Mouse (Mus musculus) spleen, adult 2 months (tissue): ENCODE measurements around the gene Gm49394. TPM values are rescaled to one million over a fixed set of nuclear protein-coding genes. Genes with fewer than 3 reads are reported as not detected.
A peak's percentile ranks its signal among the peaks of the same experiment; 100 is the strongest.

Source experiments
- DNase-seq, 2 experiments: peaks; one replicate each; pipeline versions ENCODE4 v3.0.0 to v3.0.0-alpha.2; 2012 to 2021; ENCODE audit warnings: low spot score in 2 of 2, low read depth in 1 of 2
- H3K27ac ChIP-seq: fragments of 200-500 bp; 2 replicates; pipeline ENCODE4 v1.5.1; 2012; ENCODE audit warnings: low read length, inconsistent platforms; ENCODE audit not compliant: insufficient read depth
- H3K27me3 ChIP-seq: fragments of 200-500 bp; 2 replicates; pipeline ENCODE4 v1.6.1; 2012; ENCODE audit warnings: mild to moderate bottlenecking, moderate library complexity, low read length, inconsistent platforms; ENCODE audit not compliant: control insufficient read depth, insufficient read depth
- H3K36me3 ChIP-seq: fragments of 200-500 bp; 2 replicates; pipeline ENCODE4 v1.6.1; 2012; ENCODE audit warnings: mild to moderate bottlenecking, low read length, inconsistent platforms; ENCODE audit not compliant: control insufficient read depth, insufficient read depth
- H3K4me1 ChIP-seq: fragments of 200-500 bp; 2 replicates; pipeline ENCODE4 v1.6.1; 2011; ENCODE audit warnings: inconsistent platforms; ENCODE audit not compliant: control insufficient read depth, insufficient read depth, insufficient read length
- H3K4me3 ChIP-seq: fragments of 200-500 bp; 2 replicates; pipeline ENCODE4 v1.5.1; 2011; ENCODE audit warnings: mild to moderate bottlenecking, inconsistent platforms; ENCODE audit not compliant: insufficient read depth, insufficient read length; ENCODE audit errors: extremely low read depth
- CTCF ChIP-seq: fragments of 200-500 bp; IDR thresholded peaks from 2 replicates; pipeline ENCODE4 v1.5.1; 2011; ENCODE audit warnings: mild to moderate bottlenecking, inconsistent platforms; ENCODE audit not compliant: insufficient read depth, insufficient read length, insufficient replicate concordance; ENCODE audit errors: extremely low read depth
- POLR2A ChIP-seq: fragments of 200-500 bp; IDR thresholded peaks from 2 replicates; pipeline ENCODE4 v1.6.1; 2011; ENCODE audit warnings: low read depth, low read length, inconsistent platforms
- WGBS: fragments of 180-500 bp; shearing (Covaris S2); methylation state at CpG from one replicate; pipeline ENCODE4 v1.1.7; 2018; 5-methylcytosine and 5-hydroxymethylcytosine counted together
- polyA plus RNA-seq: library from polyadenylated mRNA; depleted of rRNA; stranded (reverse); fragments of >200 nt; gene quantifications from 2 replicates; pipeline ENCODE4 v1.2.3, GENCODE M21; 2012

Gene Gm49394
- polyA plus RNA-seq, 1 experiment, result not detected

DNA sequence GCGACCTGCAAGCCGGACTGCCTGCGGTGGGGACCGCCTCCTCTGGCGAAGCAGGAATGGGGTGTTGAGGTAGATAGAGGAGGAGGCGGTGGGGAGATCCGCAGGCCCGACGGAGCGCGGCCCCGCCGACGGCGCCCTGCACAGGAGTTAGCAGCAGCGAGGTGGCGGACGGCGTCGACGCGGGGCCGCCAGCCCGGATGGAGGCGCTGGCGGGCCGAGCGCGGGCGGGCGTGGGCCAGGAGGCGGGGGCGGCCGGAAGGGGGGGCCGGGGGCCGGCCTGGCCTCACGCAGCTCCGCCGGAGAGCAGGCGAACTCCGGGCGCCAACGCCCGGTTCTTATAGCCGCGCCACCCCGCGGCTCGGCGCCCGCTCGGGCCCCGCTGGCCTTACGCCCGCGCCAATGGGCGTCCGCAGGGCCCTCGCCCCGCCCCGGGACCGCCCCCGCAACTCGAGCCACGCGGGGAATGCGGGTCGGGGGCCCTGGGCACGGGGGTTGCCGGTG is 10.5 kb downstream of the Gm49394 start:
- no peak overlapping the region for H3K27ac ChIP-seq
- peaks cover 4% of the 10 kb centered on the region; the same call in 1 of the 2 replicates for H3K4me1 ChIP-seq
- TF ChIP-seq POLR2A (no peak), CTCF (no peak)
- DNase-seq, result no peak
- no peaks in the 10 kb centered on the region for H3K36me3 ChIP-seq
- 1% methylated on average over 65 of the region's 70 CpGs for WGBS
- peak overlapping the region; percentile 30; the same call in 1 of the 2 replicates for H3K4me3 ChIP-seq
- peaks cover 29% of the 10 kb centered on the region for H3K27me3 ChIP-seq

DNA sequence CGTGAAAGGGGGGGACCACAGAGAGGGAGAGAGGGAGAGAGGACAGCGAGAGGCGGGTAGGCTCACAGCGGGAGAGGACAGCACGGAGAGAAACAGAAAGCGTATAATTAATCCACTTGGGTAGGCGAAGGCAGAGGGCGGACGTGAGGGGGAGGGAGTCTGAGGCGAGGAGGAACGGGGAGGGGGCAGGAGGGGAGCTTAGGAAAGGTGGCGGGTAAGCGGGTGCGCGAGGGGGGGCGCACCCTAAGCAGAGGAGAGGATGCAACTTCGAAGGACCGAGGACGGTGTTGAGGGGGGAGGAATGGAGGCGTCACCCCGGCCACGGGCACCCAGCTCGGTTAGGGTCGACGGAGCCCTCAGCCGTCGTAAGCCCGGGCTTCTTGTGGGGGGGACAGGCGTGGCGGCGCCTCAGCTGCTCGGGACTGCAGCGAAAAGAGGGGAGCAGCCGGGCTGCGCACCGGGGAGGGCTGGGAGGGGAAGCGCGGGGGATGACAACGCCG is 11.0 kb downstream of the Gm49394 start:
- no peak overlapping the region for H3K27ac ChIP-seq
- WGBS, result 1% methylated on average over 38 of the region's 40 CpGs

DNA sequence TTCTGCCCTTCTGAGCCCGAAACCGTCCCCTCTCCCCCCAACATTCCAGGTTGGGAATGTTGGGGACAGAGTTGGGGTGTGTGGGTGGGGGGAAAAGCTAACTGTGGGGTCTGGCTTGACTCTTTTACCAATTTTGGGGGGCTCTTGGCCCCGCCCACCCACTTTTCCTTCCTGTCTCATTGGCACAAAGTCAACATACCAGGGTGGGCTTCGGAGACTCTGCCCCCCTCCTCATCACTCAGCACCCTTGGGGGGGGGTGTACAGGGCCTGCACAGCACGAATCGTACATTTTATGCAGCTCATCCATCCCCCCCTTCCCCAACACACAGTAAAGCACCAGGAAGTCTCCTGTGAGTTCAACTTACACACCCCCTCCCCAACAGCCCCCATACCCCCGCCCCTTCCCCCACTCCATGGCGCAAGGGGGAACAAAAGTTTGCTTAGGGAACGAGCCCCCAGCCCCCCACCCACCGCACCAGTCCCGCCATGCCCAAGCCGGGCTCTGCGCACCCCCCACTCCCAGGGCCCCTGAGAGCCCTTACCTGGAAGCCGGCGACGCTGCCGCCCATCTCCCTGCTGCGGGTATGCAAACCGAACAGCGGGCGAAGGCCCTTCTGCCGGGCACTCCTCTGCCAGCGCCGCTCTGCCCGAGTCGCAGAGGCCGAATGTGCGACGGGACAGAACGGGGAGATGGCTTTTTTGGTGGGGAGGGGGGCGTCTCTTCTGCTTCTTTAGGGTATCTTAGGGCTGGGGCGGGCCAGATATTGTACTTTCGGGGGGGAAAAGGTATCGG is 11.7 kb downstream of the Gm49394 start:
- DNase-seq, result no peak
- 9% methylated on average over 33 of the region's 34 CpGs for WGBS
- Histone ChIP-seq H3K4me3 (no peak overlapping the region; the same call in 1 of the 2 replicates), H3K4me1 (peaks cover 4% of the 10 kb centered on the region; the same call in 1 of the 2 replicates), H3K36me3 (no peaks in the 10 kb centered on the region), H3K27me3 (peaks cover 25% of the 10 kb centered on the region), H3K27ac (no peak overlapping the region)
- TF ChIP-seq POLR2A, result no peak
- TF ChIP-seq CTCF, result no peak

More for the DNA sequence above, 11.0 kb downstream of the Gm49394 start:
- no peaks in the 10 kb centered on the region for H3K36me3 ChIP-seq
- peaks cover 27% of the 10 kb centered on the region for H3K27me3 ChIP-seq
- H3K4me1 ChIP-seq, result peaks cover 4% of the 10 kb centered on the region; the same call in 1 of the 2 replicates
- TF ChIP-seq POLR2A (no peak), CTCF (no peak)
- H3K4me3 ChIP-seq, result peak overlapping the region; percentile 30; the same call in 1 of the 2 replicates
- no peak for DNase-seq

DNA sequence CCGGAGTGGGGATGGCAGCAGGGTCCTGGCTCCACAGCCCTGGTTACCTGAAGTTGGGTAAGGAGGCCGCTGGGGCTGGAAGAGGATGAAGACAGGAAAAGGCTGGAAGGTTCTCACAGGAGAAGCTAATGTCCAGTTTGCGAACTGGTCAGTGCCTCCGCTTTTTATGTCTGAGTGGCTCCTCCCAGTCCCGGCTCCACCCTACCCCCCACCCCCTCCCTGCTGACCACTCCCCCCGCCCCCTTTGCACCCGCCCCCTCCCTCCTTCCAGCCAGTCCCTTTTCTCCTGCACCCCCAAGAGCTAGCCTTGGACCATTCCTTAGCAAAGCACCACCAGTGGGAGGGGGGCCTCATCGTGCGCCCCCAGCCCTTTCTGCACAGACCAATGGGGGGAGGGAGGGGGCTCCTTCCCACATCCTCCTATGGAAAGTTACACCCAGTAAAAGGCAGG is 12.4 kb downstream of the Gm49394 start:
- 70% methylated on average over 7 of the region's 9 CpGs for WGBS
- H3K27me3 ChIP-seq, result peaks cover 25% of the 10 kb centered on the region

DNA sequence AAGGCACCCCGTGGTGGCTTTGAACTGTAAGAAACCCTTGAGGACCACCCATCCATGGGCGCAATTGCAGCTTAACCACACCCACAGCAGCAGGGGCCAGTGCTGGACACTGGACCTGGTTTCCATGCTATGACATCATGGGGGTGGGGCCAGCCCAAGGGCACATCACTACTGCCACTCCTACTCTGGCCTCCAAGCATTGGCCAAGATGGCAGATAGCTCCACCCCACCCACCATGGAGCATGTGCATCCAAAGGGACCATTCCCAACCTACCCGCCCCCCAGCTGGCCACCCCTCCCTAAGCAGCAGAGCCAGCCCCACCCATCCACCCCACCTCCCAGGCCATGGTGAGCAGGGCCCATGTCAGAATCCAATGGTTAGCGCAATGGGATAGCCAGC is 13.7 kb downstream of the Gm49394 start:
- WGBS, result 70% methylated on average over 4 of the region's 4 CpGs
- H3K4me3 ChIP-seq, result no peak overlapping the region
- peaks cover 4% of the 10 kb centered on the region; the same call in 1 of the 2 replicates for H3K4me1 ChIP-seq
- no peak overlapping the region for H3K27ac ChIP-seq
- DNase-seq, result no peak
- no peaks in the 10 kb centered on the region for H3K36me3 ChIP-seq
- TF ChIP-seq CTCF, result no peak
- TF ChIP-seq POLR2A, result no peak
- peaks cover 25% of the 10 kb centered on the region for H3K27me3 ChIP-seq

More for the DNA sequence above, 12.4 kb downstream of the Gm49394 start:
- Histone ChIP-seq H3K4me3 (no peak overlapping the region), H3K4me1 (peaks cover 4% of the 10 kb centered on the region; the same call in 1 of the 2 replicates), H3K36me3 (no peaks in the 10 kb centered on the region), H3K27ac (no peak overlapping the region)
- DNase-seq, result no peak
- TF ChIP-seq CTCF (no peak), POLR2A (no peak)

DNA sequence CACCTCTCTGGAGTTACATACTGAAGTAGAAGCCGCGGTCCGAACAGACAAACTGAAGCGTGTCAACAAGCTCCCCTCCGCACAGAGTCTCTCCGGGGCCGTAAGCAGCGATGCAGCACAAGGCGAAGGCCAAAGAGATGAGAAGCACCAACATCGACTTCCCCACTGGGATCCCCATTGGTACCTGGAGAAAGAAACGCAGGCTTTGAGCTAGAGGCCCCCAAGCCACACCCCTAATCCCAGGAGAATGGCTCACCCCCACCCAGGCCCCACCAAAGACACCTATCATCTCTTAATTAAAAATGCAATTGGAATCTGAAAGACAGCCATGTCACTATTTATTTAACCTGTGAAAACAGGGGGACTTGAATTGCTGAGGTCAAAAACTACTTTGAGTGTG is 14.1 kb downstream of the Gm49394 start:
- Histone ChIP-seq H3K4me3 (no peak overlapping the region), H3K27me3 (peaks cover 23% of the 10 kb centered on the region)

DNA sequence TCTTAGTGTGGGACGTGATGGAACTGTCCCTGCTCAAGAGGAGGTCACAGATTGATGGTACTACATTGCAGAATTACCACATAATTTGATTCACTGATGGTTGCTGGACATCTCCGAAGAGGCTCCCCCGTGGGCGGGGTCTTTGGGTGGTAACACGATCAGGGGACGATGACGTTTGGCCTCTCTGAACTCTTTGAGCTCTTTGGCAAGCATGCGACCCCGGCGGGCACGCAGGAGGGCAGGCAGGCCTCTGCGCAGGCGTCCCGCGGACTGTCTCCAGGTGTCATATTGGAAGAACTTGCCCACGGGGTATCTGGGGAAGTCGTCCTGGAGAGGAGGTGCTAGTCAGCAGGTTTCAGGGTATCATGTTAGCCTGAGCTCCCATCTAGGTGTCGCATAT is 16.0 kb downstream of the Gm49394 start:
- peaks cover 12% of the 10 kb centered on the region for H3K27me3 ChIP-seq
- 53% methylated on average over 18 of the region's 18 CpGs for WGBS
- no peak overlapping the region for H3K4me3 ChIP-seq
- DNase-seq, result no peak
- no peaks in the 10 kb centered on the region for H3K36me3 ChIP-seq
- H3K4me1 ChIP-seq, result no peaks in the 10 kb centered on the region
- TF ChIP-seq CTCF (no peak), POLR2A (no peak)
- H3K27ac ChIP-seq, result no peak overlapping the region

More for the DNA sequence above, 14.1 kb downstream of the Gm49394 start:
- H3K36me3 ChIP-seq, result no peaks in the 10 kb centered on the region
- TF ChIP-seq CTCF (no peak), POLR2A (no peak)
- H3K27ac ChIP-seq, result no peak overlapping the region
- no peak for DNase-seq
- 48% methylated on average over 11 of the region's 11 CpGs for WGBS
- H3K4me1 ChIP-seq, result peaks cover 4% of the 10 kb centered on the region; the same call in 1 of the 2 replicates
